Mouse (Mus musculus) embryonic facial prominence, embryonic 14.5 days (tissue): Measurements from ENCODE around the gene Dmrtb1. TPM values are rescaled to one million over a fixed set of nuclear protein-coding genes. Genes with fewer than 3 reads are reported as not detected.

ENCODE experiments used
- ATAC-seq: fragments of 200-750 bp; cut with Nextera tagmentation; 2 replicates; pipeline ENCODE4 v1.8.0; 2017; ENCODE audit warnings: low read depth, moderate number of reproducible peaks, moderate TSS enrichment
- DNase-seq: peaks from one replicate; pipeline ENCODE4 v3.0.0-alpha.2; 2015; ENCODE audit warnings: low spot score
- H3K27ac ChIP-seq: fragments of 300-500 bp; sonication (generic); replicated peaks from 2 replicates; pipeline ENCODE4 v1.5.1; 2014; ENCODE audit warnings: low read depth, mild to moderate bottlenecking, low read length, moderate library complexity
- H3K27me3 ChIP-seq: fragments of 300-500 bp; sonication (generic); replicated peaks from 2 replicates; pipeline ENCODE4 v1.6.1; 2014; ENCODE audit warnings: low read length; ENCODE audit not compliant: control insufficient read depth, insufficient read depth
- H3K36me3 ChIP-seq: fragments of 300-500 bp; sonication (generic); 2 replicates; pipeline ENCODE4 v1.6.1; 2014; ENCODE audit warnings: low read length, mixed read lengths; ENCODE audit not compliant: control insufficient read depth, insufficient read depth
- H3K4me1 ChIP-seq: fragments of 300-500 bp; sonication (generic); 2 replicates; pipeline ENCODE4 v1.6.1; 2014; ENCODE audit warnings: antibody characterized with exemption, low read length; ENCODE audit not compliant: control insufficient read depth, insufficient read depth
- H3K4me2 ChIP-seq: fragments of 300-500 bp; sonication (generic); 2 replicates; pipeline ENCODE4 v1.6.1; 2014; ENCODE audit warnings: low read depth, mild to moderate bottlenecking, low read length, moderate library complexity, mixed read lengths
- H3K4me3 ChIP-seq: fragments of 300-500 bp; sonication (generic); 2 replicates; pipeline ENCODE4 v1.5.1; 2014; ENCODE audit warnings: low read depth, mild to moderate bottlenecking, low read length
- H3K9ac ChIP-seq: fragments of 300-500 bp; sonication (generic); 2 replicates; pipeline ENCODE4 v1.6.1; 2014; ENCODE audit warnings: low read depth, mild to moderate bottlenecking, low read length, moderate library complexity, mixed read lengths
- H3K9me3 ChIP-seq: fragments of 300-500 bp; sonication (generic); 2 replicates; pipeline ENCODE4 v1.6.1; 2016; ENCODE audit warnings: low read length; ENCODE audit not compliant: control insufficient read depth
- WGBS: fragments of 180-500 bp; shearing (Covaris S2); extraction: QIAGEN DNeasy Blood & Tissue Kit; methylation state at CpG from one replicate; pipeline ENCODE4 v1.1.7; 2014; 5-methylcytosine and 5-hydroxymethylcytosine counted together
- polyA plus RNA-seq: library from polyadenylated mRNA; unstranded; fragments of >200 nt; fragmentation: Nextera tagmentation; extraction: Ambion mirVana; gene quantifications from 2 replicates; pipeline ENCODE4 v1.2.1, GENCODE M21; 2014

The Dmrtb1 gene
- polyA plus RNA-seq, 1 experiment from 2014 or later: not detected

GRCm38 (mm10) chr4:107641624-107642023, 42.4 kb downstream of the Dmrtb1 start:
- DNase-seq (no peak), ATAC-seq (no peak)
- Histone ChIP-seq H3K4me1 (peaks cover 3% of the 10 kb centered on the region; the same call in 1 of the 2 replicates), H3K4me3 (no peak overlapping the region), H3K27me3 (no peaks in the 10 kb centered on the region), H3K9ac (no peak overlapping the region), H3K4me2 (no peak overlapping the region), H3K27ac (no peak overlapping the region), H3K36me3 (no peaks in the 10 kb centered on the region), H3K9me3 (no peaks in the 10 kb centered on the region)
- WGBS: 55% methylated on average over 4 of the region's 4 CpGs

DNA sequence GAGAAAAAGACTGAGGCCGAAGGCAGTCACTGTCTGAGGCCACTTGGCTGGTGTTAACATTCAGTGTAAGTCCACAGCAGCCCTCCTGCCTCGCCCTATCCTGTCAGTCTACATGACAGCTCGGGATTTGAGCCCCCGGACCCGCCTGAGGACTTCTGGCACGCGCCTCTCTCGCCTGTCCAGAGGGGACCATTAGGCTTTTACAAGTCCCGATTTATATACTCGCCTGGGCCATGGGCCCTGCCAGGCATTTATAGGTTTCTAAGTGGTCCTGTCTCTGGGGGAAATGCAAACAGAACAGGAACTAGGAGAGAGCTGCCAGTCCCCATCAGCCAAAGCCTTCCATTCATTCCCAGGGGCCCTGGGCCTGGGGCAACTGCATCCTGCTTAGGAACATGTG, 45.7 kb downstream of the Dmrtb1 start:
- no peak overlapping the region for H3K27ac ChIP-seq
- H3K9ac ChIP-seq: no peak overlapping the region
- no peak overlapping the region for H3K4me3 ChIP-seq
- peaks cover 3% of the 10 kb centered on the region; the same call in 1 of the 2 replicates for H3K4me1 ChIP-seq
- no peaks in the 10 kb centered on the region for H3K36me3 ChIP-seq
- DNase-seq (no peak), ATAC-seq (no peak)
- 76% methylated on average over 10 of the region's 10 CpGs for WGBS
- no peaks in the 10 kb centered on the region for H3K9me3 ChIP-seq
- 0 out of 2 replicates have a peak, but pooled peaks cover 2% of the 10 kb centered on the region for H3K27me3 ChIP-seq
- H3K4me2 ChIP-seq: no peak overlapping the region

- 0 out of 2 replicates have a peak, but pooled peaks cover 2% of the 10 kb centered on the region for H3K27me3 ChIP-seq
- no peak overlapping the region for H3K4me3 ChIP-seq
- no peaks in the 10 kb centered on the region for H3K9me3 ChIP-seq
- DNase-seq (no peak), ATAC-seq (no peak)
- 0 out of 2 replicates have a peak, but pooled peaks cover 4% of the 10 kb centered on the region for H3K36me3 ChIP-seq
- no peak overlapping the region for H3K9ac ChIP-seq
- no peak overlapping the region for H3K4me2 ChIP-seq
- 56% methylated on average over 3 of the region's 3 CpGs for WGBS
- H3K27ac ChIP-seq: no peak overlapping the region
- H3K4me1 ChIP-seq: peaks cover 3% of the 10 kb centered on the region; the same call in 1 of the 2 replicates
Measured at GRCm38 (mm10) chr4:107637670-107638069, 46.4 kb downstream of the Dmrtb1 start.

DNA sequence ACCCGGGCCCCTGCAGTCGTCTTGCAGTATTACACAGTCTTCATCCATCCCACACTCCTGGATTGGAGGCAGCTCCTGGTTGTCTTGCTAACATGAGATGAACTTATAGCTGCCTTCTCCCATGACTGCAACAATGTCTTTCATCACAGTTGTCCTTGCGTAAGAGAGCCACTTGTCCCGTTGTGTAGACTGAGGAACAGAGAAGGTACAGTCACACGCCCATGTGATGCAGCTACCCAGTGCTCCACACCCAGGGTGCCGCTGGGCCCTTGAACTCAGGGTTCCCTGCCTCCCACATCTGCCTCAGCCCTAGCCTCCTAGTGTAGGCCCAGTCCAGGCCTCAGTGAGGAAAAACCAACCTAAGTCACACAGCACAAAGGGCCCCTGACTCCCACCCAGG, 47.9 kb downstream of the Dmrtb1 start:
- no peak for DNase-seq
- Histone ChIP-seq H3K27me3 (0 out of 2 replicates have a peak, but pooled peaks cover 2% of the 10 kb centered on the region), H3K9ac (no peak overlapping the region), H3K4me2 (no peak overlapping the region), H3K9me3 (no peaks in the 10 kb centered on the region), H3K27ac (no peak overlapping the region), H3K4me1 (peaks cover 3% of the 10 kb centered on the region; the same call in 1 of the 2 replicates), H3K36me3 (0 out of 2 replicates have a peak, but pooled peaks cover 4% of the 10 kb centered on the region), H3K4me3 (no peak overlapping the region)
- 68% methylated on average over 6 of the region's 6 CpGs for WGBS
- no peak for ATAC-seq

- Histone ChIP-seq H3K4me2 (no peak overlapping the region), H3K9me3 (no peaks in the 10 kb centered on the region), H3K4me3 (no peak overlapping the region), H3K27me3 (0 out of 2 replicates have a peak, but pooled peaks cover 2% of the 10 kb centered on the region), H3K36me3 (0 out of 2 replicates have a peak, but pooled peaks cover 4% of the 10 kb centered on the region), H3K9ac (no peak overlapping the region), H3K4me1 (peaks cover 3% of the 10 kb centered on the region; the same call in 1 of the 2 replicates), H3K27ac (no peak overlapping the region)
- WGBS: 67% methylated on average over 6 of the region's 6 CpGs
- ATAC-seq: no peak
- no peak for DNase-seq
Measured at GRCm38 (mm10) chr4:107634631-107635030, 49.4 kb downstream of the Dmrtb1 start.

- ATAC-seq (no peak), DNase-seq (no peak)
Measured at GRCm38 (mm10) chr4:107628921-107629411, 55.1 kb downstream of the Dmrtb1 start.

DNA sequence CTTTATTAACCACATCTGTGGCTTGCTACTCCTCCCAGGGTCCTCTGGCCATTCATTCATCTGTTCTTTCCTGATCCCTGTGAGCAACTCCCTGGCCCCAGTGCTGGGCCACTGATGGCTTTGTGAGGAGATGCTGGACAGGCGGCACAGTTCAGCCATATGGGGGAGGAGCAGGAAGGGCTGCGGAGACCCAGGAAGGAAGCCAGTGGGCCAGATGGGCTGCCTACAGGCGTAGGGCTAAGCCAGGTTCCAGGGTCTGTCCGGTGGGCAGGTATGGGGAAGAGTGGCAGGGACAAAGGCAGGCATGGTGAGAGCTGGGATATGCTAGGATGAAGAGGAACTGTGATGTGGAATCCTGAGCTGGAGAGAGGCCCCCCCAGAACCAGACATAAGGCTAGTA, 55.8 kb downstream of the Dmrtb1 start:
- Histone ChIP-seq H3K9ac (no peak overlapping the region), H3K4me2 (no peak overlapping the region), H3K36me3 (0 out of 2 replicates have a peak, but pooled peaks cover 4% of the 10 kb centered on the region), H3K27ac (no peak overlapping the region), H3K4me3 (no peak overlapping the region), H3K27me3 (no peaks in the 10 kb centered on the region), H3K4me1 (0 out of 2 replicates have a peak, but pooled peaks cover 8% of the 10 kb centered on the region), H3K9me3 (no peaks in the 10 kb centered on the region)
- DNase-seq (no peak), ATAC-seq (no peak)
- WGBS: 84% methylated on average over 4 of the region's 4 CpGs

More at GRCm38 (mm10) chr4:107628921-107629411, 55.1 kb downstream of the Dmrtb1 start:
- no peak overlapping the region for H3K27ac ChIP-seq
- H3K9me3 ChIP-seq: no peaks in the 10 kb centered on the region
- 0 out of 2 replicates have a peak, but pooled peaks cover 4% of the 10 kb centered on the region for H3K36me3 ChIP-seq
- H3K4me3 ChIP-seq: no peak overlapping the region
- 54% methylated on average over 17 of the region's 17 CpGs for WGBS
- H3K27me3 ChIP-seq: 0 out of 2 replicates have a peak, but pooled peaks cover 2% of the 10 kb centered on the region
- H3K4me2 ChIP-seq: no peak overlapping the region
- no peak overlapping the region for H3K9ac ChIP-seq
- 0 out of 2 replicates have a peak, but pooled peaks cover 5% of the 10 kb centered on the region for H3K4me1 ChIP-seq
